Mouse (Mus musculus): ENCODE results near the gene Tefm.
"Not testable (repeated sequence)": the region's sequence is repeated elsewhere in the genome, so short reads cannot be mapped to it uniquely, and the experiment has no call there.

Gene Tefm

DNA sequence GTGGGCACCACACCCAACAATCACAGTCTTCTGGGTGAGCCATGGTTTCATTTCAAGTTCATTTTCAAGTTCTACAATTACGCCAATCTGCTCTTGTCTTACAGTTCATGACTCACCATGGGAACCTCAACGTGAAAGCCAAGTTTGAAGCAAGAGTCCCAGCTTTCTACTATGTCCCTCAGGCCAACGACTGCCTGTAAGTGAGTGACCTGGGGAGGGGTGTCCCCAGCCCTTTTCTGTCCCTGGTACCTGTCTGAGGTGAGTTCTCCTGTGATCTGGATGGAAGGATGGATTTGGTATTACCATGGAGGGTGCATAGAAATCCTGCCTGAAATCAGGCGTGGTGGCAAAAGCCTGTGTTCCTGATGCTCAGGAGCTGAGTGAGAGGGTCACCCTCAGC lies 14.9 kb upstream of the Tefm start:
- DNase-seq (ENCODE audit: low spot score in 2 of 2): no peak

DNA sequence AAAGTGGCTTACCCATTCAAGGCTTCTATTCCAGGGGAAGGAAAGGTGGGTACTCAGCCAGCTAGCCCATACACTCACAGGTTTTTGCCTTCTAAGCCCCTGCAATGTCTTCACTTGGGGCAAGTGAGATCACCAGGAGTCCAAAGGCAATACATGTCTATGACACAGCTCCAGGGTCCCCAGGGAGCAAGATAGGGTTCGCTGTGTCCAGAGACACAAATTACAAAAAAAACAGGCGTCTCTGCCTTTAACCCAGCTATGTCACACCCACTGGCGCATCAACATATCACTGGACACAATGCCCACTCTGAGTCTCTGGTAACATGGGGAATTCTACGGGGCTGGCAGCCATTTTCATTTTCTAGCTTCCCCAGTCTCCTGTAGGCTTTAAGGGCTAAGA lies 14.0 kb upstream of the Tefm start:
- DNase-seq (ENCODE audit: low spot score in 2 of 2): no peak

DNA sequence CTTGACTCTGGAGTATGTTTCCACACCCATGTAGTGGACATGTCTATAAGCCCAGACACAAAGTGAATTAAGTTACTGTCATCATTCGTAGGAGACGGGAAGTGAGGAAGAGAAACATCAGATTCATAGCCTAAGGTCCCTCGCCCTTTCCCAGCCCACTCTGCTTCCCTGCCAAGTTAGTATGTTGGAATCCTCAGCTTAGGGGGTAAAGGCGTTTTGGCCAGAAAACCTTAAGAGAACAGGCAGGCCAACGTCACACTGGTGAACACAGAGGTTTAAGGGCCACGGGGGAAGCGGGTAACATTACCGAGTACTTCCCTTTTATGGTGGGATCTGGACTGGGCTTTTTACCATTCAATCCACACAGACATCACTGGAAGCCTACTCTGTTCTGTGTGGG lies 13.6 kb upstream of the Tefm start:
- no peak for DNase-seq (ENCODE audit: low spot score in 2 of 2)

DNA sequence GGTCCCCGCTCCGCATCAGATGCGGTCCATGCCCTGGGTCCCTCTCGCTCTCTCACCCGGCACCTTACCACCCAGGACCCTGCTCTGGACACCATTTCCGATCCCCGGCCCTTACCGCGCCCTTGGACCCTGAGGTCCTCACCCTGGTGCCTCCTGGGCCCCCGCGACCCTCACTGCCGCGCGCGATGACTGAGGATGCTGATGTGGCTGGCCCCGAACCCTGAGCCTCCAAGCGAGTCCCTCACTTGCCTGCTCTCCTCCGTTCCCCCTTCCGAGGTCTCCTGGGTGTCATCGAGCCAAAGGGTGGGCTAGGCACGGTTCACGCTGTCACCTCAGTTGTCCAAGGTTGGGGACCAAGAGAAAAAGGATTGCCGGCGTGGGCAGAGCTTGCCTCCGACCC lies 12.5 kb upstream of the Tefm start:
- DNase-seq (ENCODE audit: low spot score in 2 of 2): no peak

DNA sequence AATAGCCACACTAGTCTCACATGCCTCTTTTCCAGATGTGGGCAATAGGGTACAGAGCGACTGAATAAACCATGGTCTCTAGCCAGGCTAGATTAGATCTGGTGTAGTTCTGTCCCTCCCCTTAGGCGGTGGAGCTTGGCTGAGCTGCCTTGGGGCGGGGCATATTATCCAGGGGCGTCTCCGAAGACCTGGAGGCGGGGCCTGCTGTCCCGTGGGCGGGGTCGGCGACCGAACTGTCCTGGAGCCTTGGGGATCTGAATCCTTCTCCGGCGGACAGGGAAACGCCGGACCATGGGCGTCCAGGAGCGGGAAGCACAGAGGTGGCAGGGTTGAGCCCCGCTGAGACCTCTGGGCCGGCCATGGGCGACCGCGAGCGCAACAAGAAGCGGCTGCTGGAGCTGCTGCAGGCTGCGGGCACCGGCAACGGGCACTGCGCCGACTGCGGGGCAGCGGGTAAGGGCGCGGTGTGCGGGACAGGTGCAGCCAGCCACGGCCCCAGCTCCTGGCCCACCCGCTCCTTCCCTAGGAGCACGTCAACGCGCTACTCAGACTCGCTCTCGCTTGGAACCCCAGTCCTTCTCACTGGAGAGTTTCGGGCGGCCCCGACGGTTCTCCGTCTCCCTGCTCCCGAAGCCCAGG lies 12.0 kb upstream of the Tefm start, which contains the start of gene Adap2:
TSS of gene Adap2 (plus strand) at position 249 of the 639 bp plus-strand sequence.
- DNase-seq (ENCODE audit: low spot score in 2 of 2): peak; percentile 83 to 91

DNA sequence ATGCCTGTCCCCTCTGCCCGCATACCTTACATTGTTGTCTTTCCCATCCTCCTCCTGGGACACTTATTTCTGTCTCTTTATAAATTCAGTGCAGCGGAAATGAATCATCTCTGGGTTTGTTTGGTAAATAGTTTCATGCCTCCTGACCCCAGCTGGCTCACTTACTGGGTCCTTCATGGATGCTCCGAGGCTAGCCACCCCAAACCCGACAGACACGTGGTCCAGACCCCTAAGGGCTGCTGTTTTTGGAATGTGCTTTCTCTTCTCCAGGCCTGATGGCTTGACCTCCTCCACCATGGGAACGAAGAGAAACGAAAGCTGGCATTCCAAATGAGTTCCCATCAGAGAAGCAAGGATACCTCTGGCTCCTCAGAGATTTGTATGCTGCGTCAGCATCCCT lies 10.4 kb upstream of the Tefm start:
- DNase-seq (ENCODE audit: low spot score in 2 of 2): no peak

DNA sequence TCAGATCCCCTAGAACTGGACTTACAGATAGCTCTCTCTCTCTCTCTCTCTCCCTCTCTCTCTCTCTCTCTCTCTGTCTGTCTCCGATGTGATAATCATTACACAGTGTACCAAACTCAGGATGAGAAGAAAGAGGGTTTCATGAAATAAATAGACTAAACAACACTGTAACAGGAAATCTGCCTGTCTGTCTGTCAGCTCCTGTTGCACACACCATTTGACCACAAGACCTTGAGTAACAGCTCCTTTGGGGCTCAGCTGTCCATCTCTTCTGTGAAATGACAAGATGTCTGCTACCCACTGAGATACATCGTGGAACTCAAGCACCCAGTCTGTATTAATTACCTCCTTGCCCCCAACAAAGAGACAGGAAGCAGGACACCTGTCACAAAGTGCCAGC lies 9.6 kb upstream of the Tefm start:
- no peak for DNase-seq (ENCODE audit: low spot score in 2 of 2)

DNA sequence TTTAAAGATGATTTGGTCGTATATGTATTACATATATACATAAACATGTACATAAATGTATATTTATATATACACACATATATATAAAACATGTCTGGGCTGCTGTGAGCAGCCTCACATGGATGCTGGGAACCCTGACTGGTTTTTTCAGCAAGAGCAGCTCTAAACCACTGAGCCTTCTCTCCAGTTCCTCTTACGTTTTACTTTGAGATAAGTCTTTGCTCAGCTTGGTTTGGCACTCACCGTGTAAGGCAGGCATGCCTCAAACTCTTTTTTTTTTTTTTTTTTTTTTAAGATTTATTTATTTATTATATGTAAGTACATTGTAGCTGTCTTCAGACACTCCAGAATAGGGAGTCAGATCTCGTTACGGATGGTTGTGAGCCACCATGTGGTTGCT lies 8.6 kb upstream of the Tefm start:
- DNase-seq (ENCODE audit: low spot score in 2 of 2): no peak

DNA sequence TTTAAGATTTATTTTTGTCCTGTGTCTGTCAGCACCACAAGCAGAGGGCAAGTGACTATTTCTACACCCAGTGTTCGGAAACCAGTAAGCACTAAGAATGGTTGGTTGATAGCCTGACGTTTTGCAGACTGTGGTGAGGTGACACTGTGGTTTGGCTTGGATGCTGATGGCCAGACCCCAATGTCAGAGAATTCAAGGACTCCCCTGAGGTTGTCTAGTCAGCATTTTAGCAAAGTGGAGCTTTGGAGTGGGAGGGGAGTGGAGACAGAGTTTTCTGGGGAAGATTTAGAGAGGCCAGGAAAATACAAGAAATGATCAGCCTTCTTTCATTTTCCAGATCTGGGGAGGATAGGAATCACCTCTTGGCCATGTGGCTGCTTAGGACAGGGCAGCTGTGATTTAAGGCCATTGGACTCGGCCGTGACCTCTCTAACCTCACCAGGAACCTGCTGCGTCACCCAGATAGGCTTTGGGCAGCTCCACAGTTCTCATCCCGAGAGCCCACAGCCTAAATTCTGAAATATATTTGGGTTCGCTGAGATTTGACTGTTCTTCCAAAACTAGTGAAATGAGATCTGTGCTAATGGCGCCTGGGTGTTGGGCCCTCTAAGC lies 7.5 kb upstream of the Tefm start:
- DNase-seq (ENCODE audit: low spot score in 2 of 2): no peak

DNA sequence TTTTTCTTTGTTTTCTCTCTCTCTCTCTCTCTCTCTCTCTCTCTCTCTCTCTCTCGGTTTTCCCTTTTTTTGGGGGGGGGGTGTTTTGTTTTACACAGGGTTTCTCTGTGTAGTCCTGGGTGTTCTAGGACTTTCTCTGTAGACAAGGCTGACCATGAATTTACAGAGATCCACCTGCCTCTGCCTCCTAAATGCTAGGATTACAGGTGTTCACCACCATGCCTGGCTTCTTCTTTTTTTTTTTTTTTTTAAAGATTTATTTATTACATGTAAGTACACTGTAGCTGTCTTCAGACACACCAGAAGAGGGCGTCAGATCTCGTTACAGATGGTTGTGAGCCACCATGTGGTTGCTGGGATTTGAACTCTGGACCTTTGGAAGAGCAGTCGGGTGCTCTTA lies 7.0 kb upstream of the Tefm start:
- not testable (repeated sequence) for DNase-seq (ENCODE audit: low spot score in 2 of 2)

DNA sequence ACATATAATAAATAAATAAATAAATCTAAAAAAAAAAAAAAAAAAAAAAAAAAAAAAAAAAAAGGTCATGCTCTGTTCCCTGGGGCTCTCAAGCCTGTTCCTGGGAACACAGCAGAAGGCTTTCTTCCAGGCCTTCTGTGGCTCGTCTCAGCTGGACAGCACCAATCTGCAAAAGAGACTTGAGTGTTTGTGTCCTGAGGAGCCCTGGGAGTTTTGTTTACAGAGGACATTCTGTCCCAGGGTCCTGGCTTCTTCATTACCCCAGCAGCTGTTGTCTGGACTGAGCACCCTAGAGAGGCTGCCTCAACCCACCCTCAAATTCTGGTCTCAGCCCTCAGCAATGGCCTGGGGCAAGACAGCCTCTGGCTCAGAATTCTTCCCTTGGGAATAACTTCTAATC lies 6.3 kb upstream of the Tefm start:
- no peak for DNase-seq (ENCODE audit: low spot score in 2 of 2)

DNA sequence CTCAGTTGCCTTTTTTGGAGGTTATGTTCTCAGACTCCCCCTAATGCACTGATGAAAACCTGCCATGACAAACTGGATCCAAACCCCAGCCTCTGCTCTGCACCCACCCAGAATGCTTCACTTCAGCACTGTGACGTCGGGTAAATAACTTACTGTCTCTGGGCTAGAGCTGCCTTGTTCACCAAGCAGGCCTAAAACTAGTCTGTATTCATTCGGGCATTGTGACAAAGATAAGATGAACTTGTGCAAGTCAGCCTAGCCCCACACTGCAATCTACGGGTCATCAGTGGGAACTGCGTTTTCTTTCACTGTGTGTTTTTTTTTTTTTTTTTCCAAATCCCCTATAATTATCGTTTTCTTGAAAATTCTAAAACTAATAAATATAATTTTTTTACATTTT lies 5.8 kb upstream of the Tefm start:
- no peak for DNase-seq (ENCODE audit: low spot score in 2 of 2)

DNA sequence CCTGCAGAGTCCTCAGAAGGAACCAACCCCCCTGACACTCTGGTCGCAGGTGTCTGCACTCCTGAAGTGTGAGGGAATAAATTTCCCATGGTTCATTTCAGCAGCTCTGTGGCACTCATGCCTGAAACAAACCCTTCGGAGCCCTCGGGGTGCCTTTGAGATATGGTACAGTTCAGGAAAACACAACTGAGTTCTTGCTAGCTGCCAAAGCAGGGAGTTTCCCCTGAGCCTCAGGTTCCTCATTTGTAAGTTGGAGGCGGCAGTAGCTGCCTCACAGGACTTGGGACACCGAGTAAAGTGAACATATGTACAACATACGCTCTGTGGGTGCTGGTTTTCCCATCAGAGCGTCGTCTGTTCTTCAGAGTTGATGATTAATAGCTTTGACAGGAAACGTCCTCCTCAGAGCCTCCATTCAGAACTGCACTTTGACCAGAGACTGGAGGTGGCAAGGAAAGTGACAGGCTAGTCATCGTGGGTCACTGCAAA lies 3.9 kb upstream of the Tefm start:
- DNase-seq (ENCODE audit: low spot score in 2 of 2): peak; percentile 16 to 54

DNA sequence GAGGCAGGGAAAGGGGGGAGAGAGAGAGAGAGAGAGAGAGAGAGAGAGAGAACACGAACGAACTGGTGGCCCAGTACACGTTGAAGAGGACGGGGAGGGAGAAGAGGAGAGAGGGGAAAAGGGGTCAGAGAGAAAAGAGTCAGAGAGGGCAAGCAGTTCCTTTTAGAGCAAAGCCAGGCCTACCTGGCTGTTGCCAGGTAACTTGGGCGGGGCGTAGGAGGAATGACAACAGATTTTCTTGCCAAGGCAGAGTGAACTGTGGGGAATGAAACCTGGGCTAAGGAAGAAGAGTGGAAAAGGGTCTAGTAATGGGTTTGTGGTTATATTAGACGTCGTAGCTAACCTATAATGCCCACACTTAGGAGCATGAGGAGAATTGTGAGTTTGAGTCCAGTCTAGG lies 897 bp upstream of the Tefm start:
- no peak for DNase-seq (ENCODE audit: low spot score in 2 of 2)

DNA sequence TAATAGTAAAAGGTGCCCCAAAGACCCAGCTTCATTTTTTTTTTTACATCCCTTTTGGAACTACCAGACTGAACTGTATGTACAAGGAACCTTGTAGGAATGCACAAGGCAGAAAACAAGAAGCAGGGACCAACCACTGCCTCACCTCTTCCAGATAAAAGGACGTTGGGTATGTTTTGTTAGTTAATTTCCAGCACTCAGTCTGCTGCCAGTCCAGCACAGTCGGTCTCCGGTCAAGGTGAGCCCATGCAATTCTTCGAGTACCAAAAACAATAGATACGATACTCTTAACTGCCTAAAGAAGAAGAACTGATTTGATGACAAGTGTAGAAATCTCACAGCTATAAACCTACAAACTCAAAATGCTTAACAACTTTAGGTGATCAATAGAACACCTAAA lies 4.2 kb downstream of the Tefm start:
- no peak for DNase-seq (ENCODE audit: low spot score in 2 of 2)

DNA sequence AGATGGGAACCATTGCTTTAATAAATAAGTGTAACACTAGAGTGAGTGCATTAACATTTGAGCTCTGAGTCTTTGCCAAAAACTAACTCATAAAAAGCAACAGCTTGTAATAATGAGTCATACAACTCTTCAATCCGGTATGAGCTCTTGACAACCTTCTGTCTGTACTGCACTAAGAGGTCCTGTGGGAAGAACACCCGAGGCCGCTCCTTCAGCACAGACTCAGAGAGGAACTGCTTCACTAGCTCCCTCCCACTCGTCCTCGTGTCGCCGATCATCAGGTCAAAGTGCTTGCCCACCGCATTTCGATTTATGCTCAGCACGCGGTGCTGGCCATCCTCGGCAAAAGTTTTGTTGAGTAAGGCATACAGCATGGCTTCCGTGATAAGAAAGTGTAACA lies 5.2 kb downstream of the Tefm start:
- DNase-seq (ENCODE audit: low spot score in 2 of 2): no peak

DNA sequence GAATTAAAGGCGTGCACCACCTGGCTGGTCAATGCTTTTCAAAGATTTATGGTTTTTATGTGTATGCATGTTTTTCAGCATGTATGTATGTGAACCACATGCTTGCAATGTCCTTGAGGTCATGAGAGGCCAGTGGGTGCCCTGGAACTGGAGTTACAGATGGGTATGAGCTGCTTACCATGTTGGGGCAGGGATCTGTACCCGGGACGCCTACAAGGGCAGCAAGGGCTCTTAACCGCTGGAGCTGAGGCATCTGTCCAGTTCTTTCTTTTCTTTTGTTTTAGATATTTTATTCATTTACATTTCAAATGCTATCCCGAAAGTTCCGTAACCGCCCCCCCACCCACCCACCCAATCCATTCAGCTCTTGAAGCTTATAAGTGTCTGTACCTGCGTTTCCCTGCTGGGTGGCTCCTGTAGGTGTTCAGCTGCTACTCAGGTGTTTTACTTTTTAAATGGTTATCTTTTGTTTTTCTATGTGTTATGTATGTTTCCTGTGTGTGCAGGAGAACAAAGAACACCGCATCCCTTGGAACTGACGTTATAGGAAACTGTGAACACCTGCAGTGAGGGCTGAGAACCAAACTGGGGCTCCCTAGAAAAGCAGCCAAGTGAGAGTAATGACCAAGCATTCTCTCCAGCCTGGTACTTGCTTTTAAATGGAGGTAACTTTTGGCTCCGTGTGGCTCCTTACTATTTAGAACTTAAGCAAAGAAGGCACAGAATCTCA lies 5.9 kb downstream of the Tefm start:
- no peak for DNase-seq (ENCODE audit: low spot score in 2 of 2)

DNA sequence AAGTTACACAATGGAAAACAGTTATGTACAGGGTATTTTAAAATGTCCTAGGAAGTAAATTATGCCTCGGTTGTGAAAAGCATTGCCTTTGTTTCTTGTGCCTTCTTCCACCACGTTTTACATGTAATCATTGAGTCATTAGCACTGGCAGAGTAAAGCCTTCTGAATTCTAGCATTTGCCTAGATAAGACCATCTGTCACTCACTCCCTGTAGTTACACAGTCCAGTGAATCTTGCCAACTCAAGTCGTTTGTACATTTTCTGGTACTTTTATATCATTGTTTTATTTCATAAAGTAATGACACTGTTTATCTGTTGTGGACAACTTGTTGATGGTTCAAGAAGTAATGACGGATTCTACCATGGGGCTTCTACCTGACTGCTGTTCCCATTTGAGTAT lies 7.2 kb downstream of the Tefm start:
- no peak for DNase-seq (ENCODE audit: low spot score in 2 of 2)

DNA sequence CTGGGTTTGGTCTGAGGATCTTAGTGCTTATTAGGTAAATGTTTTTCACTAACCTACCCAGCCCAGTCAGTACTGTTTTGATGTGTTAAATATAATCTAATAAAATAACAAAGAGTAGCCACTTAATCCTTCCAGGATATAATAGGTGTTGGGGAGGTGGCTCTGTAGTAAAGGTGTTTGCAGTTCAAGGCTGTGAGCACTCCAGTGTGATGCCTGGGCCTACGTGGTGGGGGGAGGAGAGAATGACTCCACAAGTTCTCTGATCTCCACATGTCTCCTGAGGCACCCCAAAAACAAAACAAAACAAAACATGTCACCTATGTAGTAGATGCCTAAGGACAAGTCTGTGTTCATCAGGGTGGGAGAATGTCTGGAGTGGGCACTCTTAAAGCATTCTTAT lies 9.9 kb downstream of the Tefm start:
- no peak for DNase-seq (ENCODE audit: low spot score in 2 of 2)

DNA sequence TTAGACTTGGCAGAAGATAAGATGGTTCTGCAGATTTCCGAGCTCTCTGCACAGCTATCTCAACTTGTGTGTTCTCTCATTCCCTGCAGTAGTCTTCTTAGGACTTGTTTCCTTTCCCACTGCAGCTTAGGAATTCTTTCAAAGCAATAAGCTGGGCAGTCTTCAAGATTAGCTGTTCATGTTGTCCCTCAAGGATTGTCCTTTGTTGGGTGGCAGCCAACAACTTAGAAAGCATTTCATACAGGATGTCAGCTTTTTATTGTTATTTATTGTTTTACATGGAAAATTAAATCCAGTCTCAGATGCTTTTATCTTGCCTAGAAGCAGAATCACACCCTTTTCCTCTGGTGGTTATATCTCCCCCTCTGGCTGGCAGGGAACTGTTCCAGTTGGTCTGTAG lies 25.6 kb downstream of the Tefm start:
- DNase-seq (ENCODE audit: low spot score in 2 of 2): no peak

DNA sequence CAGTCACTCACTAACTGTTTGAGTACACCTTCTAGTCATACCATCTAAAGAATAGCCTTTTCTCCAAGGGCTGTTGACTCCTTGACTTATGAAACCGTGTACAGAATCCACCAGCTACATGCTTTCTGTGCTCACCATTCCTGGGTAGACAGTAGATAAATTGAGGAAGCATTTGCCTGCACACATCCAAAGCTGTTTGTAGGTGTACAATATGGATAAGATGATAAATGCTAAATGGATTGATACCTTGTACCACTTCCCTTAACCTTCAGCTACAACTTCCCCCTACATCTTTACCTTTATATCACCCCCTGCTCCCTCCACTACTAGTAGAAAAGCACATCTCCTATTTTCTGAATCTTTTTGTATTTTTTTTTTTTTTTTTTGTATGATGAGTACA lies 37.6 kb downstream of the Tefm start:
- no peak for DNase-seq (ENCODE audit: low spot score in 2 of 2)

DNA sequence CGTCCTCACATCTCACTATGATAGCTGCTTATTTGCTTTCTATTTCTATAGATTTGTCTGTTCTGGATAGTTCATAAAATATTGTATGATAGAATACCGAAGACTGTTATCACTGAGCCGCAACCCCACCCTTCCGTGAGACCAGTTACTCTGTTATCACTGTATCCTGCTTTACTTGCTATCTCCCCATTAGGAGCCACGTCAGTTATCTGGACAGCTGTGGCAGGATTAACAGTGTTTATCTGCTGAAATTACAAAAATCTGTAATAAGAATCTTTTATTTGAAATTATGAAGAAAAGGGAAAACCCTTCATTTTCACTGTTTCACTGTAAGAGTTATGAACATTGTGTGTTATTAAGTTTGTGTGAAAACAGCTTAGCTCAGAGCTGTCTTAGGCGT lies 40.7 kb downstream of the Tefm start:
- no peak for DNase-seq (ENCODE audit: low spot score in 2 of 2)

DNA sequence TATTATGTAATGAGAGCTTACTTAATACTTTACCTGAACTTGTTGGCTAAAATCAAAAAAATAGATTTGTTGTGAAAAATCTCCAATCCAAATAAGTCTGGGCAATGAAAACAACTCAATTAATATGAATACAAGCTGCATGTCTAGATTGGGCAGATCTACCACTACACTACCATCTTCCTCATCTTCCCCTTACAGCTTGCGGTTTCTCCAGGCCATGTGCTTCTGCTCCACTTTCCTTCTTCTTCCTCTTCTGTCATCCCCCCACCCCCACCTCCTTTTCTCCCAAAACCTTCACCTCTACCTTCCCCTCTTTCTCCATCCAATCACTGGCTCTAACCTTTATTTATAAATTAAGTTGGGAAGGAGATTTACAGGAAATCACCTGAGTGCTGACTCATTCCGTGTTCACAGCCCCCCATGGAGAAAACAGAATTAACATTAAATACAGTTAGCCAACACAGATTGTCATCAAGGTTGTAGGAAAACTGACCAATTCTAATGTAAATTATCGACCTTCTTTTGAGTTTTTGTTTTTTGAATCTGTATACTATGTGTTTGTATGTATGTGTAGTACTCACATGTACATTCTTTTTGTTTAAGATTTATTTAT lies 43.4 kb downstream of the Tefm start:
- no peak for DNase-seq (ENCODE audit: low spot score in 2 of 2)
